8 mouse cellular contexts compared by ENCODE assay signal in the genomic region with DNA sequence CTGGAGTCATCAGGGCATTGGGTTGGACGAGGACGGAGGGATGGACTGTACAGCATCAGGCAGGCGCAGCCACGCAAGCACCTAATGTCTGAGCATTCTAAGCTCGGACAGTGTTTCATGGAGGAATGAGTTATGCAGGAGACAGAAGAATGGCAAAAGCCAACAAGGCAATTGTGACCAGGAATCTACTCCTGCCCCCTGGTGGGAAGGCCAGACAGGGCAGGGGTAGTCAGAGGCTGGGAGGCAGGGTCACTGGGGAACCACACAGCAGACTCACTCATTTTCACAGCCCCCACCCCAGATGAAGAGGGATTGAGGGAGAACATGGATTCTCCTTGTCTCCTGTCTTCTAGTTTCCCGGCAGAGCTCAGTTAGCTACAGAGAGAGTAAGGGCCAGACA. TPM values are rescaled to one million over a fixed set of nuclear protein-coding genes. Genes with fewer than 3 reads are reported as not detected.
DNase-seq lines count a peak whose midpoint lies in the region; ATAC-seq and TF ChIP-seq lines count a peak whose summit lies in the region.

No protein-coding gene starts in this region.

- no peak overlapping the region for H3K4me2 ChIP-seq in lung, embryonic 14.5 days

- no peaks in the 10 kb centered on the region for H3K9me3 ChIP-seq in lung, embryonic 14.5 days (ENCODE audit: low read depth, low read length)

- no peak overlapping the region for H3K9ac ChIP-seq in lung, embryonic 14.5 days

- DNase-seq in adrenal gland, adult (ENCODE audit: inconsistent age in 2 of 2, low spot score in 1 of 2) = peak; percentile 53 to 84
- no peak for DNase-seq in adrenal gland, postnatal 4 days (ENCODE audit: low spot score in 2 of 2)
- DNase-seq in ovary, postnatal 36 days (ENCODE audit: low spot score) = peak; percentile 46
- no peak for DNase-seq in ovary, adult 18-20 months (ENCODE audit: low spot score)
- DNase-seq in lung, embryonic 14.5 days = peak; percentile 59
- peak; percentile 76 for DNase-seq in thymus, postnatal 25 days
- no peak for DNase-seq in urinary bladder, postnatal 25 days (ENCODE audit: low spot score)

- no peak for ATAC-seq in lung, embryonic 14.5 days (ENCODE audit: insufficient read depth)
- ATAC-seq in frontal cortex, adult (ENCODE audit: low TSS enrichment) = no peak

- H3K4me3 ChIP-seq in lung, embryonic 14.5 days (ENCODE audit: low read depth, low read length) = no peak overlapping the region

- H3K36me3 ChIP-seq in lung, embryonic 14.5 days (ENCODE audit: insufficient read depth) = no peaks in the 10 kb centered on the region

- TF ChIP-seq CTCF in lung, embryonic 14.5 days (IDR thresholded peaks at IDR 0.05; ENCODE audit: low read depth) = peak; percentile 68

- H3K27ac ChIP-seq in lung, embryonic 14.5 days (ENCODE audit: low read depth) = no peak overlapping the region

- WGBS in lung, embryonic 14.5 days = 68% methylated on average over 6 of the region's 6 CpGs

- H3K4me1 ChIP-seq in lung, embryonic 14.5 days (ENCODE audit: insufficient read depth) = peaks cover 7% of the 10 kb centered on the region

- no peaks in the 10 kb centered on the region for H3K27me3 ChIP-seq in lung, embryonic 14.5 days (ENCODE audit: insufficient read depth, low read length)

RNA-seq across cellular contexts. Expression of a gene that starts 4.7 kb away (rescaled TPM):
- total RNA-seq in adrenal gland, postnatal 4 days (2021) = 1 to 10 TPM; 6.9 to 8.0 TPM
- polyA plus RNA-seq in lung, embryonic 14.5 days (2014; fragmentation: Nextera tagmentation; extraction: Ambion mirVana) = 3.1 and 3.9 TPM in 2 replicates

RNA-seq across cellular contexts. Expression of a gene that starts 53.7 kb away (rescaled TPM):
- total RNA-seq in adrenal gland, postnatal 4 days (2021) = not detected
- not detected in 2 replicates for polyA plus RNA-seq in lung, embryonic 14.5 days (2014; fragmentation: Nextera tagmentation; extraction: Ambion mirVana)

Comparison
In these comparisons a context has a peak if more than half of its experiments do, and no peak if none do; other contexts are left out.
1. DNase-seq: peak in adrenal gland, adult (2 of 2), ovary, postnatal 36 days (single experiment), lung, embryonic 14.5 days (single experiment) and thymus, postnatal 25 days (single experiment); none in adrenal gland, postnatal 4 days (0 of 2), ovary, adult 18-20 months (single experiment) and urinary bladder, postnatal 25 days (single experiment).